Mouse (Mus musculus) left cerebral cortex, postnatal 4 days (tissue): ENCODE measurements at regions not wholly inside any gene's neighbourhood (a gene's known extent, or its start where the extent isn't known, plus 50 kb on each side); places are given as distances from the start of the nearest gene placed in this dataset.

ENCODE experiments used
- DNase-seq: peaks from one replicate; pipeline ENCODE4 v3.0.0-alpha.2; 2022
- intact Hi-C: fragments of 180-260 bp; cut with DNase I; formaldehyde crosslinking; loops from one replicate; pipeline ENCODE4 v1.15.1; 2025

GRCm38 (mm10) chr2:45534806-45535205, 417.6 kb upstream of the Zeb2 start:
- intact Hi-C loops = no loop called here
- DNase-seq = no peak

- intact Hi-C loops = no loop called here
- DNase-seq = no peak
Observed at GRCm38 (mm10) chr2:45522310-45522709, 405.1 kb upstream of the Zeb2 start.

- no peak for DNase-seq
- intact Hi-C loops = no loop called here
Observed at GRCm38 (mm10) chr2:45519550-45520152, 402.5 kb upstream of the Zeb2 start.

- intact Hi-C loops = no loop called here
- DNase-seq = no peak
Observed at GRCm38 (mm10) chr2:45514290-45515180, 397.3 kb upstream of the Zeb2 start.

GRCm38 (mm10) chr2:45512852-45513251, 395.7 kb upstream of the Zeb2 start:
- no peak for DNase-seq
- intact Hi-C loops = no loop called here

- DNase-seq = no peak
- intact Hi-C loops = no loop called here
Observed at GRCm38 (mm10) chr2:45511791-45512190, 394.6 kb upstream of the Zeb2 start.

- intact Hi-C loops = no loop called here
- DNase-seq = no peak
Observed at GRCm38 (mm10) chr2:45504468-45504867, 387.3 kb upstream of the Zeb2 start.

GRCm38 (mm10) chr2:45493656-45494055, 376.5 kb upstream of the Zeb2 start:
- intact Hi-C loops = no loop called here

GRCm38 (mm10) chr2:45486530-45486929, 369.3 kb upstream of the Zeb2 start:
- intact Hi-C loops = no loop called here
- DNase-seq = no peak

More at GRCm38 (mm10) chr2:45493656-45494055, 376.5 kb upstream of the Zeb2 start:
- no peak for DNase-seq

GRCm38 (mm10) chr2:45485477-45485876, 368.3 kb upstream of the Zeb2 start:
- no peak for DNase-seq
- intact Hi-C loops = no loop called here

GRCm38 (mm10) chr2:45480671-45481070, 363.5 kb upstream of the Zeb2 start:
- intact Hi-C loops = no loop called here

GRCm38 (mm10) chr2:45475996-45476395, 358.8 kb upstream of the Zeb2 start:
- DNase-seq = no peak
- intact Hi-C loops = no loop called here

More at GRCm38 (mm10) chr2:45480671-45481070, 363.5 kb upstream of the Zeb2 start:
- DNase-seq = no peak

- intact Hi-C loops = no loop called here
- DNase-seq = no peak
Observed at GRCm38 (mm10) chr2:45464306-45464705, 347.1 kb upstream of the Zeb2 start.

GRCm38 (mm10) chr2:45459410-45459809, 342.2 kb upstream of the Zeb2 start:
- intact Hi-C loops = no loop called here
- no peak for DNase-seq

GRCm38 (mm10) chr2:45454811-45455210, 337.6 kb upstream of the Zeb2 start:
- intact Hi-C loops = no loop called here
- DNase-seq = no peak

- no peak for DNase-seq
- intact Hi-C loops = no loop called here
Observed at GRCm38 (mm10) chr2:45439146-45439545, 322.0 kb upstream of the Zeb2 start.

GRCm38 (mm10) chr2:45438739-45439138, 321.5 kb upstream of the Zeb2 start:
- DNase-seq = no peak
- intact Hi-C loops = no loop called here

- intact Hi-C loops = no loop called here
- DNase-seq = peak; percentile 20
Observed at GRCm38 (mm10) chr2:45435261-45435980, 318.2 kb upstream of the Zeb2 start.

GRCm38 (mm10) chr2:45434789-45435188, 317.6 kb upstream of the Zeb2 start:
- intact Hi-C loops = no loop called here
- no peak for DNase-seq

- intact Hi-C loops = no loop called here
Observed at GRCm38 (mm10) chr2:45434169-45434568, 317.0 kb upstream of the Zeb2 start.

GRCm38 (mm10) chr2:45431366-45431765, 314.2 kb upstream of the Zeb2 start:
- intact Hi-C loops = no loop called here
- no peak for DNase-seq

More at GRCm38 (mm10) chr2:45434169-45434568, 317.0 kb upstream of the Zeb2 start:
- DNase-seq = no peak
